ENCODE assay signal across 8 mouse cellular contexts in genomic region chr14:8097978-8098686, GRCm38 (mm10). TPM values are rescaled to one million over a fixed set of nuclear protein-coding genes. Genes with fewer than 3 reads are reported as not detected.
DNase-seq lines count a peak whose midpoint lies in the region; ATAC-seq and TF ChIP-seq lines count a peak whose summit lies in the region.

Pxk (plus strand) TSS chr14:8098211.

- WGBS in hindbrain, postnatal 0 days = 3% methylated on average over 85 of the region's 89 CpGs

- H3K4me2 ChIP-seq in hindbrain, postnatal 0 days (ENCODE audit: low read depth, low read length) = peak within 1 kb of the TSS; percentile 76

- intact Hi-C loops in gastrocnemius, adult 2 months (cut with DNase I) = loop anchor here (5.0 kb wide), 1 partner anchor 74 kb away; the partner anchor contains the start of gene Pdhb
- intact Hi-C loops in left cerebral cortex, adult 2 months (cut with DNase I) = loop anchor here (2.0 kb wide), 2 partner anchors 37 to 63 kb away; no protein-coding TSS in a partner anchor

- H3K9ac ChIP-seq in hindbrain, postnatal 0 days (replicated peaks; ENCODE audit: low read length) = peak within 1 kb of the TSS; percentile 94

- H3K36me3 ChIP-seq in hindbrain, postnatal 0 days (ENCODE audit: insufficient read depth, low read length) = no peaks in the 10 kb centered on the region

- peak; percentile 94 for ATAC-seq in hindbrain, postnatal 0 days
- ATAC-seq in megakaryocyte, adult 5-6 weeks (ENCODE audit: poor library complexity, severe bottlenecking) = peak; percentile 69

- H3K4me1 ChIP-seq in hindbrain, postnatal 0 days (ENCODE audit: insufficient read depth, low read length) = peaks cover 11% of the 10 kb centered on the region

- no peaks in the 10 kb centered on the region for H3K9me3 ChIP-seq in hindbrain, postnatal 0 days (ENCODE audit: low read length)

- H3K27ac ChIP-seq in gastrocnemius, adult 2 months = peak within 1 kb of the TSS; percentile 94
- H3K27ac ChIP-seq in hindbrain, postnatal 0 days = peak within 1 kb of the TSS; percentile 85
- peak within 1 kb of the TSS; percentile 83 for H3K27ac ChIP-seq in left cerebral cortex, adult 2 months

- H3K4me3 ChIP-seq in gastrocnemius, adult 2 months = peak within 1 kb of the TSS; percentile 92
- H3K4me3 ChIP-seq in hindbrain, postnatal 0 days (ENCODE audit: low read length) = peak within 1 kb of the TSS; percentile 93
- H3K4me3 ChIP-seq in left cerebral cortex, adult 2 months = peak within 1 kb of the TSS; percentile 81

- no peaks in the 10 kb centered on the region for H3K27me3 ChIP-seq in hindbrain, postnatal 0 days (ENCODE audit: insufficient read depth, low read length)

- peak; percentile 91 for DNase-seq in T-cell, adult 2 months (ENCODE audit: low spot score)
- peak; percentile 98 for DNase-seq in cerebellum, postnatal 36 days
- peak; percentile 96 for DNase-seq in gastrocnemius, adult 2 months
- DNase-seq in hindbrain, postnatal 0 days (ENCODE audit: low spot score) = peak; percentile 93
- DNase-seq in left cerebral cortex, adult 2 months (ENCODE audit: extremely low spot score in 1 of 2, low spot score in 2 of 2) = peak; percentile 94 to 97
- DNase-seq in right cerebral cortex, adult 2 months (ENCODE audit: low spot score in 2 of 2) = peak; percentile 93 to 98
- peak; percentile 93 for DNase-seq in urinary bladder, postnatal 14 days (ENCODE audit: low spot score)

- TF ChIP-seq CTCF in gastrocnemius, adult 2 months (IDR thresholded peaks at IDR 0.05) = no peak
- no peak for TF ChIP-seq CTCF in hindbrain, postnatal 0 days (IDR thresholded peaks at IDR 0.05; ENCODE audit: low read depth)
- no peak for TF ChIP-seq CTCF in left cerebral cortex, adult 2 months (IDR thresholded peaks at IDR 0.05)

RNA-seq across cellular contexts. Expression of gene Pxk, which starts in this region (rescaled TPM):
- 10 to 100 TPM; 12.4 to 12.7 TPM for total RNA-seq in gastrocnemius, adult 2 months (2021)
- total RNA-seq in hindbrain, postnatal 0 days (2014; rRNA removed) = 24.5 and 36.3 TPM in 2 replicates
- polyA plus RNA-seq in hindbrain, postnatal 0 days (2015; fragmentation: Nextera tagmentation; extraction: Ambion mirVana) = 55.5 and 57.4 TPM in 2 replicates
- 10 to 100 TPM; 34.5 to 36.6 TPM for total RNA-seq in left cerebral cortex, adult 2 months (2021)
- total RNA-seq in megakaryocyte, adult 5-6 weeks (2015) = 41.9 and 47.3 TPM in 2 replicates
- total RNA-seq in megakaryocyte, adult 5-6 weeks (2017) = 28.0 and 37.9 TPM in 2 replicates

Comparison
In these comparisons a context has a peak if more than half of its experiments do, and no peak if none do; other contexts are left out.
1. Peak in every context shown above with its lines: DNase-seq, ATAC-seq, H3K4me3 ChIP-seq and H3K27ac ChIP-seq.